Mouse (Mus musculus) cerebellum, adult (tissue): ENCODE data around the gene Msi2.

Experiments
- ATAC-seq: cut with Nextera tagmentation; 2 replicates; pipeline ENCODE4 v1.9.2; 2017; ENCODE audit warnings: mild to moderate bottlenecking, moderate library complexity, mixed read lengths; ENCODE audit not compliant: insufficient number of reproducible peaks, low FRiP score, low TSS enrichment

Gene Msi2

GRCm38 (mm10) chr11:88495759-88496158 is 222.6 kb downstream of the Msi2 start:
- no peak for ATAC-seq

DNA sequence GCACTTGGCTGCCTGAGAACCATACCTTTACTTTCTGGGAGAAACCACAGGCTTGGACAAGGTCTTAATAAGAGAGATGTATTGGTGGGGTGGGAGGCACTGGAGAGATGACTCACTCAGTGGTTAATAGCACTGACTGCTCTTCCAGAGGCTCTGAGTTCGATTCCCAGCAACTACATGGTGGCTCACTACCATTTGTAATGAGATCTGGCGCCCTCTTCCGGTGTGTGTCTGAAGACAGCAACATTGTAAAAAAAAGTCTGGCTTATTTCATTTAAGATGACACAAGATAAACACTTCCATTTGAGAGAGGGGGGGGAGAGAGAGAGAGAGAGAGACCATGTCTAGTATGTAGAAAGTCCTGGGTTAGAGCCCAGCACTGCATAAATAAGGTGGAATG is 223.3 kb downstream of the Msi2 start:
- ATAC-seq: no peak

DNA sequence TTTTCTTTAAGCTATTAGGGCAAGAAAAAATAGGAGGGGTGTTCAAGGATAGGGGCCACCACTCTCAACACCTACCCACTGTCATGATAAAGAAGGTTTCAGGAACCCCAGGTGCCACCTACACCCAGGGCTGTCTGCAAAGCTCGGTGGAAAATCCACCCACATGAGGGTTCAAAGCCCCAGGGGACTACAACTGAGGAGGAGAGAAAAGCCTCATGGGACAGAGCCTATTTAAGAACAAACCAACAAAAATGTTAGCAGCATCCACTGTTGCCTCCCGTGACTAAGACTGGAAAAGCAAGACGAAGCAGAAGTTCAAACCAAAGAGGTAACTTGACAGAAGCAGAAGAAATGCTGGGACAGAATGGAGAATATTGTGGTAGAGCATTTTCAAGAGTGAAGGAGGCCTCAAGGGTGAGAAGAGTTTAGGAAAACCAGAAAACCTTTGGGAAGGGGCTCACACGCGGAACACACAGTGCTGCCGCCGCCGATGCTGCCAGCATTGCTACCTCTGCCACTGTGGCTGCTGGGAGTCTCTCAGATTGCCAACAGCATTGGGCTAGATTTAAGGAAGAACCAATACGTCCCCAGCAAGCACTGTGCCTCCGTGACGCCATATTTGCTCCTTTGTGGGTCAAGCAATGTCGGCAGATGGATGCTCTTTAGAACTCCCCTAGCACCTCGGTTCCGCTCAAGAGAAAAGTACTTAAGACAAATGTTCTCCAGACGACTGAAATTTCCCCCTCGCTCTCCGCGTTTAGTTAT is 224.3 kb downstream of the Msi2 start:
- no peak for ATAC-seq

DNA sequence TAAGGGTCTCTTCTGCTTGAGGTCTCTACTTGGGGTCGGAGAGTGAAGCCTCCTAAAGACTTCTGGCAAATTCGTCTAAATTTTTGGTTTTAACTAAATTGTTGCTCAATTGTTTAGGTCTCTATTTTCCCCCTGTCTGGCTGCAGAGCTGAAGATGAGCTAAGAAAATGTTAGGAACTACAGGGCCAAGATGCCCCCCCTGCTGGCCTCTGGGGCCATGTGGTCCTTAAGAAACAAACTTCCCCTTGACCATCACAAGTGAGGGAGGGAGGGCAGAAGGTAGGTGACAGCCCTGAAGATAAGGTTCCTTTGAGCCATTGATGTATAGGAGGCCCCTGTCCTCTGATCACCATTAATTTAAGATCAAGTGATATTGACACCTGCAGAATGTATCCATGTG is 225.7 kb downstream of the Msi2 start:
- ATAC-seq: no peak

DNA sequence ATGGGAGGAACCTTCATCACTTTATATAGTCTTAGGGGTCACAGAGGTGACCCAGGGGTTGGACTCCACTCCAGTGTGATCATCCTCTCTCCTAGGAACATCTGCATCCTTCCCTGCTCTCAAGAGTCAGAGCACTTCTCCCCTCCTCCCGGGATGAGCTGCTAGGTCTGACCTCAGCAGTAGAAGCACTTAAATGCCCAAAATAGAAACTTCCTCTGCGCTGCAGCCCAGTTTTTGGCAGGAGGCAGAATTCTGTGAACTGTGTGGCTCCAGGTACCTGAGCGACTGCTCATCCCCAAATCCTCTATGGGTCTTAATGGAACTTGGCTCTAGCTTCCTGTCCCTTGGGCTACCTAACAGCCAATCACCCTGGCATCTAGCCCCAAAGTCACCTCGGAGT is 228.3 kb downstream of the Msi2 start:
- ATAC-seq: 0 out of 2 replicates have a peak, but pooled peaks have one; percentile 26

DNA sequence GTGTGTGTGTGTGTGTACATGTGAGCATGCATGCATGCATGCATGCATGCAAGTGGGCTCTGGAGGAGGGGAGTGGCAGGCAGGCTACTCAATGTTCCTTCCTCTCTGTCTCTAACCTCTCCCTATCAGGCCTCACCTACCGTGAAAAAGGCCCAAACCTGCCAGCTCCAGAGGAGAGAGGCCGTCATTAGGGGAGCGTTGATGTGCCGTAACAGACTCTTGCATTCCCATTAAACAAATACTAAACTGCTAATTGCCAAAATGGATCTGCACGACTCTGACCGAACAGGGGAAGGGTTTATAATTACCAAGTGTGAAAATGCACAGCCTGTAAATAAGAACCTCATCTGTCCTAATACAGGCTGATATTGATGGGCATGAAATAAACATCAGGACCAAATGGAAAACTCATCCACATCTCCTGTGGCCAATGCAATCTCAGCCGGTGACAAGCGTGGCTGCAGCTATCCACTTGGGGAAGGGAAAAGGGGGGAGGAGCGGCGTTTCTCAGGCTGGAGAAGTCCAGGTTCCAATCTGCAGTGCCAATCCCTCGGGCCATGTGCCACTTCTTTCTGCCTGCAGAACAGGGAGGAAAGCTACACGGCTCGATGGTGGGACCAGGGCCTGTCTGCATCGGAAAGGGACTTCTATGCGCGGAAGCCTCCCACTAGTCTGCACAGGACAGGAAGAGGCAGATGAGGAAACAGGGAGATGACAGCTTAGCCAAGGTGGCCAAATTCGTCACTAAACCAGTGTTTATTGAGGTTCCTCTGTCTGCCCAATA is 229.2 kb downstream of the Msi2 start:
- no peak for ATAC-seq

DNA sequence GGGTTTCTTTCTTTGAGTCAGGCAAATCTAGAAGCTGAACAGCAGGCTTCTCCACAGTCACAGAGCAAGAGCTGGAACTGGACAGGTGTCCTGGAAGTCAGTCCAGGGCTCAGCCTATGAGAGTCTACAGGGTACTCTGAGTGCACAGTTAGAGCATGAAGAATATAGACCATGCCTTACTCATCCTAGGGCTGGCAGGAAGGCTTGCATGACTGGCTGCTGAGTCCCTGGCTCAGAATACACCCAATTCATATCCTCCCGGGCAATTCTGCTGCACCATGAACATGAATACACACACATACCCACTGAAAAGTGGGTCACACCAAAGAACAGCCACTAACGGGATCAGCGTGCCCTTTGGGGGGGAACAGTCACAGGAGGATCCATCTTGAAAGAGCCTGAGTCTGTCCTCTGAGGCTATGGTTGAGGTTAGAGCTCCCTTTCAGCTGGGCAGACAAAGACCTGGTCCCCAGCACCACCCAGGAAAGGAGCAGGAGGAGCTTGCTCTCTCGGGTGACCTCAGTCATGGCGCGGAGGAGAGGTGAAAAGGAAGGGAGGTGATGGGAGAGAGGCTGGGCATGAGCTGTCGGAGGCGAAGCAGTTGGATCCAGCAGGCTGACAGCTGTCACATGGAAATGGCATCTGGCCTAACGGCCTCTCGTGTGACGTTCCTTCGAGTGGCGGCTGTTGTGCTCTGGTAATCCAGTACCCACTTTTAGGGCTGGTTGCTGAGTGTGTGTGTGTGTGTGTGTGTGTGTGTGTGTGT is 230.0 kb downstream of the Msi2 start:
- peak; percentile 42; the same call in 1 of the 2 replicates for ATAC-seq

DNA sequence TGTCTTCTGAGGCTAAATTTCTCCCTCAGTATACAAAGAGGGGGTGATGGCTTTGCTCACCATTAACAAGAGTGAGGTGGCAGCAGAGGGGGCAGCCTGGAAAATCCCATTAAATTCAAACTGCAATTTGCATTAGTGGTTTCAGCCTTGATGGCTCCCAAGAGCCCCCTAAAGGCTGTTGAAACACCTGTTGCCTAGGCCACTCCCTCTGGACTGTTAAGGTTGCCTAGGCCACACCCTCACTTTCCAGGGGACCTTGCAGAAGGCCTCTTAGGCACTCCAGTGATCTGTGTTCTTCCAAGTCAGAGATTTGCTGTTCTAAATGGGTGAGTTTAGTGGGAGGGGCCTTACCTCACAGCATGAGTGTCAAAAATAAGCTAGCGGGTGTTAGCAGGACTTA is 232.3 kb downstream of the Msi2 start:
- ATAC-seq: no peak

GRCm38 (mm10) chr11:88485088-88485487 is 233.2 kb downstream of the Msi2 start:
- ATAC-seq: no peak

- no peak for ATAC-seq
Measured at GRCm38 (mm10) chr11:88484047-88484446, 234.3 kb downstream of the Msi2 start.

DNA sequence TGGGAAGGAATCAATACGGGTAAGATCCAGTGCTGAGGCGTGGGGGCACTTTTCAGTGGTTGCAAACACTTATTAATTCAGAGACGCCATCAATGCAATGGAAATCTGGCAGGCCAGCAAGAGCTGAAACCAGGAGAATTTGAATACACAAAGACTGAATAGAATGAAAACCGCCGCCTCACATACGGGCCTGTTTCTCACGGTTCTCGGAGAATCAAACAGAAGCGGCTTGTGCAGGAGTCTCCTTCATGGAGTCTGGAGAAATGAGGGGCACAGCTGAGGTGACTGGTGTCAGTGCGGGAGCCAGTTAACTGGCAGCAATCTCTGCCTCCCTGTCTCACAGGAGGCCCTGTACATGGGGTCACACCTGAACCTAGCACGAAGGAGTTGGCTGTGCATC is 235.7 kb downstream of the Msi2 start:
- no peak for ATAC-seq

DNA sequence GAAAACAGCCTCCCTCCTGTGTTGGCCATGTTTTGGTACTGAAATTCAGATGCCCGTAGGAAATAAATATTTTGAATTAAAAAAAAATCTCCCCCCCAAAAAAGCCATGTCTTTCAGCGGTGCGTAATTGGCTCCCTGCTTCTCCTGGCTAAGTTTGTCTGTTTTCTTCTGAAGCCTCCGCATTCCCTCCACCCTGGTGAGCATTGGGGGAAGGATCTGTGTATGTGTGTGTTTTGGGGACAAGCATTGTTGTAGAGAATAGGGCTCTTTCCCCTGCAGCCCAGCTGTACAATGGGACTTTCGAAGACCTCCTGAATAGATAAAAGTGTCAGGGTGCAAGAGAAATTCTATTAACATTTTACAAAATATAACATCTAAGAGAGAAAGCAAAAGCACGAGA is 236.1 kb downstream of the Msi2 start:
- no peak for ATAC-seq

DNA sequence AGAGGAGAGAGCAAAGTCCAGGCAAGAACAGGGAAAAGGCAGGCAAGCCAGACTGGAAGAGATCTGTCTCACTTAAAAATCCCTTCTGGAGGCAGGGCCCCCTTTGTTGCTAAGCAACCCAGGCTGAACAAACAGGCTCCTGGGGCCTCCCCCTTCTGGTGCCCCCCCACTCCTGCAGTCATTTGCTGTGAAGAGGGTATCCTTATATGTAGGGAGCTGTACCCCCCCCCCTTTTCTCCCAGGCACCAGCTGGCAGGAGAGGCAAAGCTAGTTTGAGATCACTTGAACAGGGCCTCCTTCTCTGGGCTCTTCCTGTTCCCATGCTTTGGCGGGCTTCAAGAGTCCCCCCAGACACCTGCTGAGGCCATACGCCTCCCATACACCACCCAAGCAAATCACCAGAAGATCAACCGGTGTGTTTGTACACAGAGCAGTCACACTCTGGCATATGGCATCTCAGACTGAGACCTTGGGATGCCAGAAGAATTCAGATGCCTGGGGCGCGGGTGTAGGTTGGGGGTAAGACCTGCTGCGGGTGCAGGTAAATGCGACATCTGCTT is 236.6 kb downstream of the Msi2 start:
- ATAC-seq: no peak; the same call in 1 of the 2 replicates

DNA sequence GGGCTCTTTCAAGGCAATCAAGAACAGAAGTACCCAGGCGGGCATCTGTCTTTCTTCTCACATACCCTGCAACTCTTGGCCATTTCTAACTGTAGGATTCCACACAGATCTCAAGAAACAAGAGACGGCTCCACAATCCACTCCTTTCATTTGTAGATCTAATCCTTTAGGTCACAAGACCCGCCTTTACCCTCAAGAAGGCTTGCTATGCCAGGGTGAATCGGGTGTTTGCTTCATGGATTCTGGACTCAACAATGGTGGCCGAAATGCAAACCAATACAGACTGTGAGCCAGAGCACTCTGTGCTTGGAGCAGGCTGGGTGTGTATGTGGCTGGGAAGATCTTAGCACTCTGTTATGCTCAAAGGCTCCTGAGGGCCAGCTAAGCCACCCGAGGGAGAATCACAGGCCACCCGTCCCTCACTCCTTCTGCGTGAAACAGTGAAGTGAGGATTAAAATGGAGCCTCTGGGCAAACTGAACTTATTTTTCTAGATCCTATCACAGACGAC is 237.2 kb downstream of the Msi2 start:
- ATAC-seq: no peak

DNA sequence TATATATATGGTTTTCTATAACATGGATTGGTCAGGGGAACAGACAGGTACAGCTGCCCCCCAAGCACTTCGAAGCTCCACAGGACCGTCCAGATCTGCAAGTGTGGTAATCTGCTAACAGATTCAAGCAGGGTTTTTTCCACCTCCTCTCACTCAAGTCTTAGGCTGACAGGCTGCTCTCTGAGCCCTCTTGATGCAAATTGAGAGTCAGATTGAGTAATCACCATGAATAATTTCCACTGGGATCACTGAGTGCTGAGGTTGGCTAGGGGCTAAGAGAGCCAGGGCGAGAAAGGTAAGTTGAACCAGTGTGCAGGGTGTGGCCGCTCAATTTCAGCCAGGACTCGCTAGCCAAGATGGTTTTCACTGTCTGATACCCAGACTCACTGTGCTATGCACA is 238.8 kb downstream of the Msi2 start:
- no peak for ATAC-seq

GRCm38 (mm10) chr11:88474889-88475440 is 243.3 kb downstream of the Msi2 start:
- no peak for ATAC-seq

DNA sequence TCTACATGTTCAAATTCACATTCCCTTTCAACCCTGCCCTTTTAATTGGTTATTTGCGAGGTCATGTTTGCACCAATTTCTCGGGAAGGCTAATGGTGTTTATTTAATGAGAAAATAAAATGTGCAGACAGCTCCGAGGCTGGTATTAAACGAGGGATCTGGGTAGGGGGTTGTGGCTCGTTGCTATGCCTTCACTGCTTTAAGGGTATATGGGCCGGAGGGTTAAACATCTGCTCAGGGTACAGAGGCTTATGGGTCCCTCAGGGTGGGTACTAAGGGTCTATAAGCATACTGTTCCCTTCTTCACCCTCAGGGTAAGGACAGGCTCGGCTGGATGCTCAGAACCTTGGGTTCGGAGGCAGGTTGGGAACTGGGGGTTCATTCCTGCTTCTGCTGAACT is 245.6 kb downstream of the Msi2 start:
- ATAC-seq: no peak

DNA sequence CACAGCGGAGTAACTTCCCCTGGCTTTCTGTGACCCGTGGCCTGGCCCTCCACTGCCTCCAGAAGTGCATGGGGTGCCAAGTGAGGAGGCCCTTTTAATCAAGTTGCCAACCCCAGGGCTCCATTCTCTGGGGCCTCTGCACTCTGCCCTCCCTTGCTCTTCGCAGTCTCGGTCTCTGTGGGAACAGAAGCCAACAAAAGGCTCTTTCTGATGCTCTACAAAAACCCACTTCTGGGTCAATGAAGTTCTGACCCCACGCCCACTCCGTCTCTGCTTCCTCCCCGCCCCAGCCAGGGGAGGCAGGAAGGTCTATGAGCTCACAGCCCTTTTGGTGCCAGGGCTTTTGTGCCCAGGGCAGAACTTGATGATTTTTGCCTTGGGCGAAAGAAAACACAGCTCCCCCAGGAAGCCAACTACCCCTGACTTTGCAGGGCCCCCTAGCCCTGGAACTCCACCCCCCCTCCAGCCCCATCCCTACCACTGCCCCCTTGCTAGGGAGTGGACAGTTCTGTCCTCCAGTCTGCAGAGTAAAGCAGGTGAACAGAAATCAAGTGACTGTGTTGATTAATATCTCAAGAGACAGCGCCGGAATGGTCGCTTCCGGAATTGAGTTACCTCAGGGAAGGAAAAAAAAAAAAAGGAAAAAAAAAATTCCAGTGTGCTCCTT is 246.2 kb downstream of the Msi2 start:
- ATAC-seq: no peak

GRCm38 (mm10) chr11:88470599-88470998 is 247.7 kb downstream of the Msi2 start:
- no peak for ATAC-seq

GRCm38 (mm10) chr11:88468996-88469395 is 249.3 kb downstream of the Msi2 start:
- ATAC-seq: no peak
